Mouse (Mus musculus) inflammation-experienced regulatory T-cells, adult 16 weeks (primary cell): Measurements from ENCODE around the gene Edn2. TPM values are rescaled to one million over a fixed set of nuclear protein-coding genes. Genes with fewer than 3 reads are reported as not detected.

Experiments used
- polyA plus RNA-seq: library from polyadenylated mRNA; unstranded; fragments of 100-300 nt; shearing (Covaris generic); gene quantifications from one replicate; pipeline ENCODE4 v1.2.1, GENCODE M21; 2017

Gene Edn2
- not detected for polyA plus RNA-seq

GRCm38 (mm10) chr4:120161166-120161949 lies at the start of gene Edn2:
Gene Edn2, plus strand, starts transcription at chr4:120161206.

Other genes with a start within 250 kb of the Edn2 start
- gene AL607142.1, start 96.2 kb upstream of the Edn2 start, polyA plus RNA-seq: not detected
- not detected for gene Foxo6, start 126.1 kb downstream of the Edn2 start, polyA plus RNA-seq
- gene Scmh1, start 244.1 kb downstream of the Edn2 start, polyA plus RNA-seq: 15.6 TPM